Mouse (Mus musculus) heart, adult 8-10 months (tissue): ENCODE data around the gene Rita1. TPM values are rescaled to one million over a fixed set of nuclear protein-coding genes. Genes with fewer than 3 reads are reported as not detected.
A peak's percentile ranks its signal among the peaks of the same experiment; 100 is the strongest.

ENCODE experiments used
- DNase-seq: peaks from one replicate; pipeline ENCODE4 v3.0.0; 2022; ENCODE audit warnings: low spot score
- total RNA-seq, 4 experiments: library from RNA; stranded (reverse); gene quantifications; 2 replicates each; pipeline ENCODE4 v1.2.4; 2022

The Rita1 gene
- total RNA-seq, 4 experiments from 2014 or later = 14.3 to 17.9 (median 15.3) TPM

DNA sequence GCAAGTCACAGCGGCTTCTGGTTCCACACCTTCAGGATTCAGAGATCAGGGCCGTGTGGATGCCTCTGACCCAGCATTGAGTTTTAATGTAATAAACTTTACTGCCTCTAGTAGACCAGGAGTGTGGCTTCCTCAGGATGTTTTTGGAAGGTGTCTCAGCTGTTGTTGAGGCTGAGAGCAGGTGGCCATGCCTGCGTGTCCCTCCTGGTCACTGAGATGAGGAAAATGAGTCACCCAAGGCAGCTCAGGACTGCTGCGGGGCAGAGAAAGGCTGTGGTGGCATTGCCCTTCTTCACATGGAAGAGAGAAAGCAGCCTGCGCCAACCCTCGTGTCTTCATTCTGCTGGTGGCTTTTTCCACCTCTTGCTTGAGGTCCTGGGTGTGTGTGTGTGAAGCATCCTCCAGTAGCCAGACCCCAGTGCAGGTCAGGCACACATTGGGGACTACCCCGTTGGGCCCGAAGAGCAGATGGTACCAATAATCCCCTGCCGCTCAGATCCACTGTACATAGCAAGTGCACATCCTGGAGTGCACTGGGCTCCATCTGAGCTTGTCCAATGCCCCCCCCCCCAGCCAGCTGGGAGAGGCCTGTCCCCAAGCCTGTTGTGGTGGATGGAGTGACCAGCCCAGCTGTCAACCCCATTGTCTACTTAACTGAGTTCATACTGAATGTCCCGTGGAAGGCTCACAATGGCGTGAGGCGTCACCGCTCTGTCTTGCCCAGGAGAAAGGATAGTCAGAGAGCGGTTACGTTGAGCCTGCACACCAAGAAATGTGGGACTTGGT lies 15.3 kb upstream of the Rita1 start:
- no peak for DNase-seq

DNA sequence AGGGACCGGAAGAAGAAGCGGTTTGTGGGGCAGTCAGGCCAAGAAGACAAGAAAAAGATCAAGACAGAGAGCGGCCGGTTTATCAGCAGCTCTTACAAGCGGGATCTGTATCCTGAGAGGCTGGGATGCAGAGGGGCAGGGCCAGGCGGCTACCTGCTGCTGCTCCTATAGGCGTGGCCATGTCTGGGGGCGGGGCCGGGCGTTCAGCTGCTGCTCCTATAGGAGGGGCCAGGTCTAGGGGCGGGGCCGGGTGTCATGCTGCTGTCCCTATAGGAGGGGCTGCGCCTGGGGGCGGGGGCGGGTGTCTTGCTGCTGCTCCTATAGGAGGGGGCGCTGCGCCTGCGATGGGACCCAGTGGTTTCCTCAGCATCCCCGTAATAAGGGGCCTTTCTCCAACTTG lies 14.0 kb upstream of the Rita1 start:
- DNase-seq = no peak

- DNase-seq = no peak
Observed at GRCm38 (mm10) chr5:120624427-120624826, 12.0 kb upstream of the Rita1 start.

DNA sequence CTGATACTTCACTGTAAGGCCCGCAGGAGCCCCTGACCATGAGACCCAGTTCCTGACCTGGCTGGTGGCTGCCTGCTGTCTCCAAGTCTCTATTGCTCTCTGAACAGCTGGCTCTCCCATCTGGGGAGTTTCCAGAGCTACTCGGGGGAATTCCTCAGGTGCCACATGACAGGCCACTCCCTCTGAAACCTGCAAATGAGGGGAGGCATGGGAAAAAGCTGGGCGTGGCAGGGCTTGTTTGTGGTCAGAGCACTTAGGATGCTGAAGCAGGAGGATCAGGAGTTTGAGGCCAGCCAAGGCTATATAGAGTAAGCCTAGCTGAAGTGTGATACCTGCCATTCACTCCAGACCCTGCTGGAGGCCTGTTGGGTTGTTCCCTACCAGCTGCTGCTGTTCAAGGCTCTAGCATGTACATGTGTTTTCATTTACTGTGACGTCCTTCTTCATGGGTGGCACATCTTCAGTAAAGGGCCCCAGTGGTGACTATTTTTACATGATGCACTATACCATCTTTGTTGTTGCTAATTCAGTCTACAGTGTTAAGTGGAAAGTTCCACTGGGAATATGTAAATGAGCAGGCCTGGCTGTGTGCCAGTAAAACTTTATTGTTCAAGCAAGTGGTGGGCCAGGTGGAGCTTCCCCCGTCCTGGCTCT lies 9.9 kb upstream of the Rita1 start:
- no peak for DNase-seq

DNA sequence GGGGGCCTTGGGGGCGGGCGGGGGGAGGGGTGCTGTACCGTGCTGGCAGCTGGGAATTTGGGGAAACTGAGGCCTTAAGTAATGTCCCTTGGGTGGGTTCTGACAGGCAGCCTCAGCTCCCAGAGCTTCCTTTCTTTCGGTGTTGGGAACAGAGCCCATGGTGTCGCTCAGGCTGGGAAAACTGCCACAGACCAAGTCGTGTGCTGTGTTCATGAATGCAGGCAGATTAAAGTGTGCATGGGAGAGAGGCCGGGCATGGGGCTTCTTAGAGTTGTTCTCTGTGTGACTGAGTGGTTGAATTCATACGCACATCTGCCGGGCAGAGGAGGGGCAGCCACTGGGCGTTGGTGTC lies 9.4 kb upstream of the Rita1 start:
- DNase-seq = no peak

GRCm38 (mm10) chr5:120621078-120621765 lies 8.8 kb upstream of the Rita1 start:
- DNase-seq = no peak

- DNase-seq = peak; percentile 77
Observed at GRCm38 (mm10) chr5:120620375-120621077, 8.1 kb upstream of the Rita1 start.

DNA sequence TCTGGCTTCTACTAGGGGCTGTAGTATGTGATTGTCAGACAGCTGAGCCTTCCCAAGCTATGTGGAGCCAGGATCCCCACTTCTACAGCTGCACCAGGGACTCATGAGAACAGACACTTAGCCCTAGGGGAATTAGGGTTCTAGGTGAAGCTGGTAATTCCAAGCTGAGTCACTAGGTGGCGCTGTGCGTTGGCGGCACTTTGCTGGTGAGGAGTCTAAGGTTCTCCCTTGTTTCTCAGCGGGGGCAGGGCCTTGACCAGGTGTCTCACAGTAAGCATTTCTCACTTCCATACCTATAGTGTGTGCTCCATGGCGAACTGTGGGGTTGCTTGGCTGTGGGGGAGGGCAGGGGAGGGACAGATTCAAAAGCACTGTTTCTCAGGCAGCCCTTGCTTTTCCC lies 6.8 kb upstream of the Rita1 start:
- DNase-seq = no peak

DNA sequence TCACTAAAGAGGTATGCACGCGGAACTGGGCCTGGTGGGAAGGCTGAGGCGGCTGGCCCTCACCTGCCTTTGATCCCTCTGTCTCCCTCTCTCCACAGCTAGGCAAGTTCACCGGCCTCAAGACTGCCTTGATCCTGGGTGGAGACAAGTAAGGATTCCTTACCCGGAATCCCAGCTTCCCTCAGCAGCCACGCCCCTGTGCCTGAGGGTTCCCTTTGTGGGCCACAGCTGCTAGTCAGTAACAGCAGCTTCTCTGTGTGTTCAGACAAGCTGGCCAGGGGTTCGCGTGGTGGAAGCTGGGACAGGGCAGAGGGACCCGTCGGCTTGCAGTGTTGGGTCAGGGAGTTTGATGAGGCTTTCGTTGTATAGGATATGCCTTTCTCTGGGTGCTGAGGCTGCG lies 6.4 kb upstream of the Rita1 start:
- no peak for DNase-seq

GRCm38 (mm10) chr5:120615903-120616302 lies 3.5 kb upstream of the Rita1 start:
- no peak for DNase-seq

GRCm38 (mm10) chr5:120612822-120613604 lies 624 bp upstream of the Rita1 start:
- peak; percentile 100 for DNase-seq

GRCm38 (mm10) chr5:120611416-120611815 lies 973 bp downstream of the Rita1 start:
- no peak for DNase-seq

- DNase-seq = no peak
Observed at GRCm38 (mm10) chr5:120610906-120611305, 1.5 kb downstream of the Rita1 start.

GRCm38 (mm10) chr5:120609246-120609775 lies 3.1 kb downstream of the Rita1 start:
- DNase-seq = no peak

DNA sequence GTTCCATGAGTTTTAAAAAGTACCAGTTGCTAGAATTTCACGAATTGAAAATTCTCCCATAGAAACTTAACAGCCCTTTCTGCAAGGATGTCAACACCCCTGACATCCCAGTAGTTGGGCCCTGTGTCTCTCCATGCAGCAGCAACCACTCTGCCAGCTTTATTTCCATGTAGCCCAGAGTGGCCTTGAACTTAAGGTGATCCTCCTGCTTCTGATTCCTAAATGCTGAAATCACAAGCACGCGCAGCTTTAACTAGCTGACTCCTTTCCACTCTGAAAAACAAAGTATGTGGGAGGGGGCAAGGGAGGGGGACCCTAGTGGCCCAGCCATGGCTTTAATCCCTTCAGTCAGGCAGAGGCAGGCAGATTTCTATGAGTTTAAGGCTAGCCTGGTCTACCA lies 5.1 kb downstream of the Rita1 start:
- no peak for DNase-seq

DNA sequence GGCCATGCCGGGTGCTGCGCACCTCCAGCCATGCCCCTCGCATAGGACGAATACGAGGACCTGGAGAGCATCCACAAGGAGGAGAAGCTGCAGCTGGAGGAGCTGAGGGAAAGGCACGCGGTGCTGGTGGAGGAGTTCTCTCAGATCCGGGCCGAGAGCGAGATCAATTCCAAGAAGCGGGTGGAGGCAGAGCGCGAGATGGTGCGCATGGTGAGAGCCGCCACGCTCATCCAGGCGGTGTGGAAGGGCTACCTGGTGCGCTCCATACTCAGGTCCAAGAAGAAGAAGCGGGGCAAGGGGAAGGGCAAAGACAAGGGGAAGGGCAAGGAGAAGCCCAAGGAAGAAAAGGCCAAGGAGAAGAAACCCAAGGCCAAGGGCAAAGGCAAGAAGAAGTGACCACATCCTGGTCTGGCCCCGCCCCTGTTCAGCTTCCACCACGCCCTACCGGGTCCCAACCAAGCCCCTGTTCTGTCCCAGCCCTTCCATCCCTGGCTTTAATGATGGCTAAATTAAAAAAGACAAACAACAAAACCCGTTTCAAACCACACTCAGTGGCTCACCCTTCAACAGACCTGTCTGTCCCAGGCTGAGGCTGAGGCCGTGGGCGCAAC lies 5.7 kb downstream of the Rita1 start:
- no peak for DNase-seq

DNA sequence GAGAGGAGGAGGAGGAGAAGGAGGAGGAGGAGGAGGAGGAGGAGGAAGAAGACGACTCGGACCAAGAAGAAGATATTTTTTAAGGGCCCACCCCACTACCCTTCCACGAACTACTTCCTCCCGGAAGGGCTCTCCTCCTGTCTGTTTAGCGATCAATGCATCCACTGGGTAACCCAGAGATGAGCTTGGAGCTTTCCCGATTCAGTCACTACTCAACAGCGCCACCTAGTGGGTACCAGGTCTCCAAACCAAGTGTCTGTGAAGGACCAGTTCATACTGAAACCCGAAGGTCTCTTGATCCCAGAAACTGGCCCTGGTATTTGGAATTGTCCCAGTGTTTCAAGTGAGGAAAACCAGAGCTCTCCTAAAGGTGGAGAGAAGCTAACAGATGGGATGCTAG lies 6.7 kb downstream of the Rita1 start:
- DNase-seq = peak; percentile 91

GRCm38 (mm10) chr5:120605241-120605661 lies 7.1 kb downstream of the Rita1 start:
- DNase-seq = no peak

DNA sequence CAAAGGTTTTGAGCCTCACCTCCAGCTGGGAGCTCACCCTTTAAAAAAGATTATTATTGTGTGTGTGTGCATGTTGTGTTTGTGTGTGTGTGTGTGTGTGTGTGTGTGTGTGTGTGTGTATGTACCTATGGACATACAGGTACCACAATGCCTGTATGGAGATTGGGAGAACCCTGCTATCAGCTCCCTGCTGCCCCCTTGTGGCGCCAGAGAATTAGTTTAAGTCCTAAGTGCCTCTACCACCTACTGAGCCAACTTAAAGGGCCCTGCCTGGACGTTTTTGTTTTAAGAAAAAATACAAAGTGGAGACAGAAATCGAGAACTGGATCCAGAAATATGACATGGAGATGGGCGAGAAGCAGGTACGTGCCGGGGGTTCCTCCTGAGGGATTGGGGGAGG lies 7.5 kb downstream of the Rita1 start:
- peak; percentile 79 for DNase-seq

GRCm38 (mm10) chr5:120603515-120603914 lies 8.9 kb downstream of the Rita1 start:
- DNase-seq = no peak

GRCm38 (mm10) chr5:120602210-120602609 lies 10.2 kb downstream of the Rita1 start:
- no peak for DNase-seq
